Mouse (Mus musculus): ENCODE data around the gene Fam71d. TPM values are rescaled to one million over a fixed set of nuclear protein-coding genes. Genes with fewer than 3 reads are reported as not detected.

Fam71d gene
- polyA plus RNA-seq, 1 experiment from 2014 or later: not detected

Other genes starting within 250 kb of the Fam71d start
- 24.4 and 25.8 TPM in 2 replicates for gene Mpp5, start 57.4 kb downstream of the Fam71d start, polyA plus RNA-seq (2015; fragmentation: Nextera tagmentation; extraction: Ambion mirVana)
- gene Atp6v1d, start 170.1 kb downstream of the Fam71d start, polyA plus RNA-seq (2015; fragmentation: Nextera tagmentation; extraction: Ambion mirVana): 66.5 and 72.3 TPM in 2 replicates
- 204 and 205 TPM in 2 replicates for gene Eif2s1, start 170.3 kb downstream of the Fam71d start, polyA plus RNA-seq (2015; fragmentation: Nextera tagmentation; extraction: Ambion mirVana)
- 30.4 and 31.7 TPM in 2 replicates for gene Plek2, start 215.4 kb downstream of the Fam71d start, polyA plus RNA-seq (2015; fragmentation: Nextera tagmentation; extraction: Ambion mirVana)

Measured in intestine, embryonic 16.5 days (tissue).